Mouse (Mus musculus): ENCODE results near the gene Kif22. TPM values are rescaled to one million over a fixed set of nuclear protein-coding genes. Genes with fewer than 3 reads are reported as not detected.
A peak's percentile ranks its signal among the peaks of the same experiment; 100 is the strongest.

Gene Kif22
- total and polyA plus RNA-seq, 2 experiments from 2014 or later, result 6.5 to 16.6 TPM

GRCm38 (mm10) chr7:127011051-127011450 lies 31.2 kb downstream of the Kif22 start:
- WGBS, result 94% methylated on average over 2 of the region's 2 CpGs
- no peak for TF ChIP-seq CTCF (IDR thresholded peaks at IDR 0.05; ENCODE audit: low read depth)
- Histone ChIP-seq H3K27me3 (ENCODE audit: insufficient read depth, low read length) (no peaks in the 10 kb centered on the region), H3K36me3 (ENCODE audit: insufficient read depth) (peaks cover 21% of the 10 kb centered on the region; the same call in 1 of the 2 replicates), H3K9ac (no peak overlapping the region), H3K9me3 (ENCODE audit: low read length) (no peaks in the 10 kb centered on the region), H3K4me1 (ENCODE audit: insufficient read depth) (peaks cover 9% of the 10 kb centered on the region), H3K4me3 (ENCODE audit: low read depth, low read length) (no peak overlapping the region), H3K27ac (ENCODE audit: low read depth, low read length) (no peak overlapping the region), H3K4me2 (ENCODE audit: low read depth) (no peak overlapping the region)
- DNase-seq (no peak), ATAC-seq (no peak)

- ATAC-seq (no peak), DNase-seq (no peak)
- no peaks in the 10 kb centered on the region for H3K9me3 ChIP-seq (ENCODE audit: low read length)
- H3K9ac ChIP-seq, result no peak overlapping the region
- no peak for TF ChIP-seq CTCF (IDR thresholded peaks at IDR 0.05; ENCODE audit: low read depth)
- 0 out of 2 replicates have a peak, but pooled peaks cover 4% of the 10 kb centered on the region for H3K4me1 ChIP-seq (ENCODE audit: insufficient read depth)
- no peaks in the 10 kb centered on the region for H3K27me3 ChIP-seq (ENCODE audit: insufficient read depth, low read length)
- 0 out of 2 replicates have a peak overlapping the region, but pooled peaks have one; percentile 69 for H3K27ac ChIP-seq (ENCODE audit: low read depth, low read length)
- H3K4me2 ChIP-seq (ENCODE audit: low read depth), result no peak overlapping the region
- WGBS, result 77% methylated on average over 17 of the region's 17 CpGs
- peaks cover 15% of the 10 kb centered on the region; the same call in 1 of the 2 replicates for H3K36me3 ChIP-seq (ENCODE audit: insufficient read depth)
- no peak overlapping the region for H3K4me3 ChIP-seq (ENCODE audit: low read depth, low read length)
Observed at GRCm38 (mm10) chr7:127009307-127010085, 32.8 kb downstream of the Kif22 start.

GRCm38 (mm10) chr7:127008239-127009019 lies 33.8 kb downstream of the Kif22 start:
- Histone ChIP-seq H3K9me3 (ENCODE audit: low read length) (no peaks in the 10 kb centered on the region), H3K27ac (ENCODE audit: low read depth, low read length) (peak overlapping the region; percentile 69), H3K27me3 (ENCODE audit: insufficient read depth, low read length) (no peaks in the 10 kb centered on the region), H3K36me3 (ENCODE audit: insufficient read depth) (peaks cover 8% of the 10 kb centered on the region; the same call in 1 of the 2 replicates), H3K4me2 (ENCODE audit: low read depth) (no peak overlapping the region), H3K4me1 (ENCODE audit: insufficient read depth) (0 out of 2 replicates have a peak, but pooled peaks cover 4% of the 10 kb centered on the region), H3K9ac (peak overlapping the region; percentile 10; the same call in 1 of the 2 replicates), H3K4me3 (ENCODE audit: low read depth, low read length) (no peak overlapping the region)
- DNase-seq (peak; percentile 71), ATAC-seq (peak; percentile 87)
- no peak for TF ChIP-seq CTCF (IDR thresholded peaks at IDR 0.05; ENCODE audit: low read depth)
- WGBS, result 50% methylated on average over 9 of the region's 9 CpGs

- Histone ChIP-seq H3K9me3 (ENCODE audit: low read length) (no peaks in the 10 kb centered on the region), H3K36me3 (ENCODE audit: insufficient read depth) (no peaks in the 10 kb centered on the region), H3K4me3 (ENCODE audit: low read depth, low read length) (no peak overlapping the region), H3K4me1 (ENCODE audit: insufficient read depth) (0 out of 2 replicates have a peak, but pooled peaks cover 4% of the 10 kb centered on the region), H3K27ac (ENCODE audit: low read depth, low read length) (no peak overlapping the region), H3K4me2 (ENCODE audit: low read depth) (no peak overlapping the region), H3K9ac (no peak overlapping the region), H3K27me3 (ENCODE audit: insufficient read depth, low read length) (no peaks in the 10 kb centered on the region)
- ATAC-seq (no peak), DNase-seq (no peak)
- TF ChIP-seq CTCF (IDR thresholded peaks at IDR 0.05; ENCODE audit: low read depth), result no peak
- WGBS, result 84% methylated on average over 6 of the region's 6 CpGs
Observed at GRCm38 (mm10) chr7:127007313-127008024, 34.8 kb downstream of the Kif22 start.

GRCm38 (mm10) chr7:127004122-127004875 lies 38.0 kb downstream of the Kif22 start:
- no peaks in the 10 kb centered on the region for H3K27me3 ChIP-seq (ENCODE audit: insufficient read depth, low read length)
- H3K36me3 ChIP-seq (ENCODE audit: insufficient read depth), result no peaks in the 10 kb centered on the region
- WGBS, result 80% methylated on average over 4 of the region's 4 CpGs
- no peak overlapping the region for H3K27ac ChIP-seq (ENCODE audit: low read depth, low read length)
- no peak overlapping the region for H3K4me2 ChIP-seq (ENCODE audit: low read depth)
- H3K4me3 ChIP-seq (ENCODE audit: low read depth, low read length), result no peak overlapping the region
- DNase-seq (no peak), ATAC-seq (no peak)
- H3K9ac ChIP-seq, result no peak overlapping the region
- 0 out of 2 replicates have a peak, but pooled peaks cover 4% of the 10 kb centered on the region for H3K4me1 ChIP-seq (ENCODE audit: insufficient read depth)
- peak; percentile 17; the same call in 1 of the 2 replicates for TF ChIP-seq CTCF (IDR thresholded peaks at IDR 0.05; ENCODE audit: low read depth)
- no peaks in the 10 kb centered on the region for H3K9me3 ChIP-seq (ENCODE audit: low read length)

GRCm38 (mm10) chr7:127003620-127004019 lies 38.7 kb downstream of the Kif22 start:
- H3K27me3 ChIP-seq (ENCODE audit: insufficient read depth, low read length), result no peaks in the 10 kb centered on the region
- H3K4me3 ChIP-seq (ENCODE audit: low read depth, low read length), result no peak overlapping the region
- H3K36me3 ChIP-seq (ENCODE audit: insufficient read depth), result no peaks in the 10 kb centered on the region
- H3K4me2 ChIP-seq (ENCODE audit: low read depth), result no peak overlapping the region
- H3K9me3 ChIP-seq (ENCODE audit: low read length), result no peaks in the 10 kb centered on the region
- ATAC-seq, result no peak
- H3K27ac ChIP-seq (ENCODE audit: low read depth, low read length), result no peak overlapping the region
- no peaks in the 10 kb centered on the region for H3K4me1 ChIP-seq (ENCODE audit: insufficient read depth)
- TF ChIP-seq CTCF (IDR thresholded peaks at IDR 0.05; ENCODE audit: low read depth), result no peak
- WGBS, result 90% methylated on average over 5 of the region's 5 CpGs
- no peak overlapping the region for H3K9ac ChIP-seq
- no peak for DNase-seq
